Mouse (Mus musculus) neutrophil, adult 59 days (primary cell): ENCODE measurements around the gene Tchh. TPM values are rescaled to one million over a fixed set of nuclear protein-coding genes. Genes with fewer than 3 reads are reported as not detected.

Experiments used
- total RNA-seq, 2 experiments: library from RNA; stranded (reverse); gene quantifications; 1 replicate in 1 of 2; 2 replicates in 1 of 2; pipeline ENCODE4 v1.2.4; 2023

Gene Tchh
- 1 to 10 TPM; 1.2 to 1.5 TPM for total RNA-seq

DNA sequence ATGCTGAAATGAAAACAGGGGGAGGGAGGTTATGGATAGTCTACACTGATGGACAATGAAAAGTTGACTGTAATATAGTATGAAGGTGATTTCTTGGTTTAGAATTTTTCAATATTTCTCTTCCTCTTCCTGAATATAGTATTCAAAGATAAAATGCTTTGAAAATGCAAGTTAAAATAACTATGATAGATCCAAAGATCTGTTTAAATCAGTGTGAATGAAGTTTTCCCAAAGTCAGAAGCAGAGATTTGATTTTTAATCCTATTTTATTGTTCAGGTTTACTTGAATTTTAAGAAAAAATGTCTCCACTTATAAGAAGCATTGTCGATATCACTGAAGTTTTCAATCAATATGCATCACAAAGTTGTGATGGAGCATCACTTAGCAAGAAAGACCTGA lies at the start of gene Tchh:
Gene Tchh (plus strand): TSS at position 301 of the 400 bp plus-strand sequence.

DNA sequence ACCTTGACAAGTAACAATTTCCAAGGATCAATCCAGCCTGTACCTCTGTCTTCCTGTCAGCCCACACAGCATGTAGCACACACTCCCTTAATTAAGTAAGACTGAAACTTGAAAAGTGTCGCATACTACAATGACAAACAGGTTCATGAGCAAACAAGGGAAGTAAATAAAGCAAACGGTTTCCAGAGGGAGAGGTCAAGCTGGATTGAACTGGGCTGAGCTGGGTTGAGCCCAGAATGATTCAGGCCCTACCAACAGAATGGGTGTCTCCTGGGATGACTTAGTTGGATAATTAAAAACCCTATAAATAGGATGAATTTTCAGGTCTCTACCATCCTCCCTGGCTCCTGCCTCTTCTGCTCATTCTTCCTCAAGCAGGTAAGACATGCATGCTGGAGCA lies 48.8 kb upstream of the Tchh start, which contains the start of gene Rptn:
Gene Rptn (plus strand): TSS at position 334 of the 400 bp plus-strand sequence.

GRCm38 (mm10) chr3:93468561-93468960 lies 26.4 kb downstream of the Tchh start, which contains the start of gene Tchhl1:
Tchhl1 (plus strand) TSS chr3:93468754.

Other genes with a start within 250 kb of the Tchh start
- gene Flg2, start 245.1 kb upstream of the Tchh start, total RNA-seq = not detected
- not detected for gene Flg, start 168.8 kb upstream of the Tchh start, total RNA-seq
- not detected for gene Hrnr, start 122.6 kb upstream of the Tchh start, total RNA-seq
- not detected for gene Rptn, start 48.6 kb upstream of the Tchh start, total RNA-seq
- gene Tchhl1, start 26.4 kb downstream of the Tchh start, total RNA-seq = not detected
- 1,000 to 10,000 TPM; 3,647 to 3,826 TPM for gene S100a11, start 78.2 kb downstream of the Tchh start, total RNA-seq
- gene S100a10, start 112.8 kb downstream of the Tchh start, total RNA-seq = 100 to 1,000 TPM; 209 to 340 TPM
- gene Tdpoz2, start 210.4 kb downstream of the Tchh start, total RNA-seq = not detected
- not detected for gene Tdpoz1, start 234.0 kb downstream of the Tchh start, total RNA-seq